8 mouse cellular contexts compared by ENCODE assay signal in genomic region chr12:52604256-52604991, GRCm38 (mm10).
DNase-seq lines count a peak whose midpoint lies in the region; ATAC-seq and TF ChIP-seq lines count a peak whose summit lies in the region.

No protein-coding gene starts in this region.

- WGBS in embryonic facial prominence, embryonic 13.5 days, result under 1% methylated on average over 33 of the region's 33 CpGs
- WGBS in heart, adult 2 months, result under 1% methylated on average over 33 of the region's 33 CpGs
- WGBS in limb, embryonic 13.5 days, result under 1% methylated on average over 33 of the region's 33 CpGs
- under 1% methylated on average over 33 of the region's 33 CpGs for WGBS in midbrain, embryonic 16.5 days

- intact Hi-C loops in heart, adult 2 months (cut with DNase I), result loop anchor here (2.0 to 10.0 kb wide), 7 partner anchors 108 to 1590 kb away; partner anchors contain the start of gene Nubpl

- 0 out of 2 replicates have a peak, but pooled peaks have one; percentile 59 for TF ChIP-seq EP300 in heart, adult 2 months (IDR thresholded peaks at IDR 0.05; ENCODE audit: insufficient read depth, low read depth, low read length)

- peak; percentile 79 for ATAC-seq in embryonic facial prominence, embryonic 13.5 days (ENCODE audit: insufficient number of reproducible peaks, insufficient read depth, low FRiP score, low TSS enrichment, low read depth)
- peak; percentile 87 for ATAC-seq in limb, embryonic 13.5 days (ENCODE audit: low FRiP score, low read depth)
- ATAC-seq in midbrain, embryonic 16.5 days, result peak; percentile 89

- H3K9ac ChIP-seq in embryonic facial prominence, embryonic 13.5 days, result peak overlapping the region; percentile 82
- peak overlapping the region; percentile 93 for H3K9ac ChIP-seq in heart, adult 2 months (ENCODE audit: low read depth, low read length)
- H3K9ac ChIP-seq in limb, embryonic 13.5 days, result peak overlapping the region; percentile 70
- H3K9ac ChIP-seq in midbrain, embryonic 16.5 days (ENCODE audit: low read depth, low read length), result peak overlapping the region; percentile 76

- H3K9me3 ChIP-seq in embryonic facial prominence, embryonic 13.5 days, result no peaks in the 10 kb centered on the region
- no peaks in the 10 kb centered on the region for H3K9me3 ChIP-seq in limb, embryonic 13.5 days
- no peaks in the 10 kb centered on the region for H3K9me3 ChIP-seq in midbrain, embryonic 16.5 days (replicated peaks; ENCODE audit: control insufficient read depth, low read length, poor library complexity, severe bottlenecking)

- peaks cover 12% of the 10 kb centered on the region; the same call in 1 of the 2 replicates for H3K4me1 ChIP-seq in embryonic facial prominence, embryonic 13.5 days
- H3K4me1 ChIP-seq in heart, adult 2 months (ENCODE audit: control insufficient read depth, insufficient read depth, low read length), result no peaks in the 10 kb centered on the region
- H3K4me1 ChIP-seq in limb, embryonic 13.5 days, result peaks cover 8% of the 10 kb centered on the region
- peaks cover 13% of the 10 kb centered on the region for H3K4me1 ChIP-seq in midbrain, embryonic 16.5 days (ENCODE audit: control insufficient read depth, insufficient read depth, low read length)

- H3K79me2 ChIP-seq in heart, adult 2 months (replicated peaks; ENCODE audit: control insufficient read depth, insufficient read depth, low read length), result no peaks in the 10 kb centered on the region

- peak; percentile 85 for DNase-seq in 3134 (ENCODE audit: extremely low read depth, insufficient read length, low spot score)
- peak; percentile 95 to 97 for DNase-seq in adrenal gland, postnatal 36 days
- peak; percentile 94 to 95 for DNase-seq in heart, adult 2 months
- peak; percentile 91 to 95 for DNase-seq in kidney, adult 8-10 months
- DNase-seq in spleen, postnatal 10 days (ENCODE audit: low spot score in 2 of 2), result peak; percentile 95 to 98

- no peak for TF ChIP-seq CTCF in heart, adult 2 months (IDR thresholded peaks at IDR 0.05)

- H3K4me3 ChIP-seq in embryonic facial prominence, embryonic 13.5 days, result peak overlapping the region; percentile 83
- peak overlapping the region; percentile 60 for H3K4me3 ChIP-seq in heart, adult 2 months
- peak overlapping the region; percentile 81 for H3K4me3 ChIP-seq in limb, embryonic 13.5 days
- H3K4me3 ChIP-seq in midbrain, embryonic 16.5 days (ENCODE audit: low read depth, low read length), result peak overlapping the region; percentile 86

- no peaks in the 10 kb centered on the region for H3K27me3 ChIP-seq in embryonic facial prominence, embryonic 13.5 days
- no peaks in the 10 kb centered on the region for H3K27me3 ChIP-seq in heart, adult 2 months (ENCODE audit: control insufficient read depth, insufficient read depth, low read length)
- no peaks in the 10 kb centered on the region for H3K27me3 ChIP-seq in limb, embryonic 13.5 days
- H3K27me3 ChIP-seq in midbrain, embryonic 16.5 days (ENCODE audit: control insufficient read depth, insufficient read depth, low read depth, low read length), result no peaks in the 10 kb centered on the region

- TF ChIP-seq POLR2A in heart, adult 2 months (IDR thresholded peaks at IDR 0.05; ENCODE audit: insufficient read depth, low read depth, low read length), result peak; percentile 77

- peak overlapping the region; percentile 68 for H3K4me2 ChIP-seq in embryonic facial prominence, embryonic 13.5 days
- peak overlapping the region; percentile 68 for H3K4me2 ChIP-seq in limb, embryonic 13.5 days (replicated peaks)
- peak overlapping the region; percentile 55 for H3K4me2 ChIP-seq in midbrain, embryonic 16.5 days (ENCODE audit: low read length)

- H3K27ac ChIP-seq in embryonic facial prominence, embryonic 13.5 days, result peak overlapping the region; percentile 93
- peak overlapping the region; percentile 100 for H3K27ac ChIP-seq in heart, adult 2 months
- peak overlapping the region; percentile 91 for H3K27ac ChIP-seq in limb, embryonic 13.5 days
- H3K27ac ChIP-seq in midbrain, embryonic 16.5 days (ENCODE audit: low read length), result peak overlapping the region; percentile 89

- no peaks in the 10 kb centered on the region for H3K36me3 ChIP-seq in embryonic facial prominence, embryonic 13.5 days
- H3K36me3 ChIP-seq in heart, adult 2 months (ENCODE audit: control insufficient read depth, insufficient read depth, low read length), result no peaks in the 10 kb centered on the region
- H3K36me3 ChIP-seq in limb, embryonic 13.5 days, result no peaks in the 10 kb centered on the region
- H3K36me3 ChIP-seq in midbrain, embryonic 16.5 days (ENCODE audit: control insufficient read depth, insufficient read depth, low read length), result no peaks in the 10 kb centered on the region

Comparison
In these comparisons a context has a peak if more than half of its experiments do, and no peak if none do; other contexts are left out.
1. Peak in every context shown above with its lines: DNase-seq, ATAC-seq, H3K4me3 ChIP-seq and H3K27ac ChIP-seq.